Mouse (Mus musculus): ENCODE data around the gene Pde12. TPM values are rescaled to one million over a fixed set of nuclear protein-coding genes. Genes with fewer than 3 reads are reported as not detected.

Gene Pde12
- total and polyA plus RNA-seq, 3 experiments = 18.0 to 19.8 TPM; not detected in 1

- Histone ChIP-seq H3K9me3 (replicated peaks; ENCODE audit: insufficient read depth, low read length) (no peaks in the 10 kb centered on the region), H3K27me3 (ENCODE audit: control insufficient read depth in 1 of 2, insufficient read depth in 2 of 2, low read length in 2 of 2) (no peaks in the 10 kb centered on the region), H3K4me3 (ENCODE audit: control insufficient read depth in 1 of 2, insufficient read depth in 1 of 2, low read depth in 2 of 2, low read length in 2 of 2) (no peak overlapping the region), H3K4me1 (ENCODE audit: control insufficient read depth in 1 of 2, insufficient read depth in 2 of 2, low read length in 2 of 2) (peaks cover 0 to 4% of the 10 kb centered on the region in 2 experiments; a peak in 2 of 4 replicates), H3K36me3 (ENCODE audit: control insufficient read depth in 1 of 2, insufficient read depth in 2 of 2, low read length in 2 of 2) (peaks cover 9 to 39% of the 10 kb centered on the region in 2 experiments), H3K79me2 (ENCODE audit: control insufficient read depth, insufficient read depth, low read length, poor library complexity) (peaks cover 2% of the 10 kb centered on the region; the same call in 1 of the 2 replicates), H3K27ac (ENCODE audit: control insufficient read depth, low read depth, low read length) (no peak overlapping the region), H3K9ac (ENCODE audit: control insufficient read depth, low read depth, low read length, poor library complexity, severe bottlenecking) (no peak overlapping the region)
- TF ChIP-seq MAX (IDR thresholded peaks at IDR 0.05; ENCODE audit: low read length) (no peak), POLR2AphosphoS2 (IDR thresholded peaks at IDR 0.05; ENCODE audit: low read length) (peak; percentile 63)
- no peak for DNase-seq (ENCODE audit: low read depth, low spot score)
Measured at GRCm38 (mm10) chr14:26658178-26658577, 11.5 kb downstream of the Pde12 start.

- DNase-seq (ENCODE audit: low read depth, low spot score) = peak; percentile 66
- H3K79me2 ChIP-seq (ENCODE audit: control insufficient read depth, insufficient read depth, low read length, poor library complexity) = peaks cover 3% of the 10 kb centered on the region
- H3K36me3 ChIP-seq (ENCODE audit: control insufficient read depth in 1 of 2, insufficient read depth in 2 of 2, low read length in 2 of 2) = peaks cover 0 to 71% of the 10 kb centered on the region in 2 experiments; a peak in 2 of 4 replicates
- no peak overlapping the region for H3K9ac ChIP-seq (ENCODE audit: control insufficient read depth, low read depth, low read length, poor library complexity, severe bottlenecking)
- H3K4me1 ChIP-seq (ENCODE audit: control insufficient read depth in 1 of 2, insufficient read depth in 2 of 2, low read length in 2 of 2) = no peaks in the 10 kb centered on the region
- H3K4me3 ChIP-seq (ENCODE audit: control insufficient read depth in 1 of 2, insufficient read depth in 1 of 2, low read depth in 2 of 2, low read length in 2 of 2) = no peak overlapping the region
- H3K9me3 ChIP-seq (replicated peaks; ENCODE audit: insufficient read depth, low read length) = no peaks in the 10 kb centered on the region
- no peaks in the 10 kb centered on the region for H3K27me3 ChIP-seq (ENCODE audit: control insufficient read depth in 1 of 2, insufficient read depth in 2 of 2, low read length in 2 of 2)
- no peak overlapping the region for H3K27ac ChIP-seq (ENCODE audit: control insufficient read depth, low read depth, low read length)
- TF ChIP-seq GATA1 (IDR thresholded peaks at IDR 0.05; ENCODE audit: low read depth, low read length) (no peak), HCFC1 (IDR thresholded peaks at IDR 0.05; ENCODE audit: low read depth, low read length) (no peak), MEF2A (IDR thresholded peaks at IDR 0.05; ENCODE audit: extremely low read depth, insufficient replicate concordance, low read depth, low read length, poor library complexity, severe bottlenecking) (no peak), ELF1 (IDR thresholded peaks at IDR 0.05; ENCODE audit: low read depth, low read length) (no peak), MXI1 (IDR thresholded peaks at IDR 0.05; ENCODE audit: low read depth, low read length) (peak; percentile 69), MYC (IDR thresholded peaks at IDR 0.05; ENCODE audit: low read depth, low read length) (peak; percentile 88), POLR2AphosphoS5 (IDR thresholded peaks at IDR 0.05; ENCODE audit: borderline replicate concordance, low read depth, low read length) (no peak), TCF12 (IDR thresholded peaks at IDR 0.05; ENCODE audit: low read depth, low read length) (no peak), MYB (IDR thresholded peaks at IDR 0.05; ENCODE audit: low read depth, low read length) (no peak), TBP (IDR thresholded peaks at IDR 0.05; ENCODE audit: low read depth, low read length) (no peak), MAFK (IDR thresholded peaks at IDR 0.05; ENCODE audit: borderline replicate concordance, low read depth, low read length) (no peak), RCOR1 (IDR thresholded peaks at IDR 0.05; ENCODE audit: low read depth, low read length) (no peak), UBTF (IDR thresholded peaks at IDR 0.05; ENCODE audit: borderline replicate concordance, insufficient read depth, low read depth, low read length) (no peak), ZKSCAN1 (IDR thresholded peaks at IDR 0.05; ENCODE audit: low read depth, low read length) (no peak), USF2 (IDR thresholded peaks at IDR 0.05; ENCODE audit: borderline replicate concordance in 1 of 2, insufficient read depth in 1 of 2, low read depth in 1 of 2, low read length in 2 of 2) (no peak), ZNF384 (IDR thresholded peaks at IDR 0.05; ENCODE audit: low read depth, low read length) (peak; percentile 21; the same call in 1 of the 2 replicates), SIN3A (IDR thresholded peaks at IDR 0.05; ENCODE audit: low read length) (no peak), CTCF (IDR thresholded peaks at IDR 0.05 in 2 of 3, conservative IDR thresholded peaks at IDR 0.05 in 1 of 3; ENCODE audit: control insufficient read depth in 1 of 3, insufficient read depth in 1 of 3, low read depth in 2 of 3, low read length in 3 of 3, poor library complexity in 1 of 3, severe bottlenecking in 1 of 3) (peak; percentile 20 to 70 (median 47); a peak in 4 of 6 replicates), MAZ (IDR thresholded peaks at IDR 0.05; ENCODE audit: low read depth, low read length) (0 out of 2 replicates have a peak, but pooled peaks have one; percentile 34), KAT2A (conservative IDR thresholded peaks at IDR 0.05; ENCODE audit: low read depth, low read length) (no peak), CHD2 (IDR thresholded peaks at IDR 0.05; ENCODE audit: low read length) (no peak), ETS1 (IDR thresholded peaks at IDR 0.05; ENCODE audit: low read depth, low read length) (no peak), GABPA (IDR thresholded peaks at IDR 0.05; ENCODE audit: low read depth, low read length) (no peak), CHD1 (IDR thresholded peaks at IDR 0.05; ENCODE audit: low read depth, low read length) (no peak), MAX (IDR thresholded peaks at IDR 0.05; ENCODE audit: low read length) (peak; percentile 63), RAD21 (IDR thresholded peaks at IDR 0.05; ENCODE audit: low read depth, low read length) (peak; percentile 59), POLR2AphosphoS2 (IDR thresholded peaks at IDR 0.05; ENCODE audit: low read length) (no peak), BHLHE40 (IDR thresholded peaks at IDR 0.05; ENCODE audit: borderline replicate concordance, low read depth, low read length) (no peak), TAL1 (IDR thresholded peaks at IDR 0.05; ENCODE audit: low read length) (no peak), ZC3H11A (IDR thresholded peaks at IDR 0.05; ENCODE audit: low read depth, low read length) (peak; percentile 53; the same call in 1 of the 2 replicates), POLR2A (IDR thresholded peaks at IDR 0.05; ENCODE audit: control insufficient read depth in 1 of 2, insufficient read depth in 1 of 2, low read depth in 1 of 2, low read length in 2 of 2, poor library complexity in 1 of 2) (no peak), SMC3 (IDR thresholded peaks at IDR 0.05; ENCODE audit: low read depth, low read length) (peak; percentile 66)
Measured at GRCm38 (mm10) chr14:26651901-26652300, 17.8 kb downstream of the Pde12 start.
